Mouse (Mus musculus) erythroblast, embryonic 14.5 days (primary cell): ENCODE measurements at regions not wholly inside any gene's neighbourhood (a gene's known extent, or its start where the extent isn't known, plus 50 kb on each side); places are given as distances from the start of the nearest gene placed in this dataset.

Source experiments
- H3K27me3 ChIP-seq: 2 replicates; pipeline ENCODE4 v1.6.1; 2012; ENCODE audit warnings: inconsistent platforms; ENCODE audit not compliant: control insufficient read depth
- H3K36me3 ChIP-seq: 2 replicates; pipeline ENCODE4 v1.6.1; 2012; ENCODE audit warnings: mild to moderate bottlenecking, inconsistent platforms; ENCODE audit not compliant: control insufficient read depth
- H3K4me1 ChIP-seq: 2 replicates; pipeline ENCODE4 v1.6.1; 2012; ENCODE audit warnings: inconsistent platforms; ENCODE audit not compliant: control insufficient read depth
- H3K4me3 ChIP-seq: replicated peaks from 2 replicates; pipeline ENCODE3; 2012; ENCODE audit warnings: moderate library complexity, mild to moderate bottlenecking, inconsistent platforms
- H3K9me3 ChIP-seq: 2 replicates; pipeline ENCODE4 v1.6.1; 2012; ENCODE audit warnings: low read length, inconsistent platforms, mixed read lengths; ENCODE audit not compliant: control insufficient read depth
- GATA1 ChIP-seq: IDR thresholded peaks from 2 replicates; pipeline ENCODE4 v1.6.1; 2012; ENCODE audit warnings: low read length, inconsistent platforms, mixed read lengths
- TAL1 ChIP-seq: IDR thresholded peaks from 3 replicates; pipeline ENCODE4 v1.6.1; 2012; ENCODE audit warnings: low read length, inconsistent platforms, mixed read lengths

DNA sequence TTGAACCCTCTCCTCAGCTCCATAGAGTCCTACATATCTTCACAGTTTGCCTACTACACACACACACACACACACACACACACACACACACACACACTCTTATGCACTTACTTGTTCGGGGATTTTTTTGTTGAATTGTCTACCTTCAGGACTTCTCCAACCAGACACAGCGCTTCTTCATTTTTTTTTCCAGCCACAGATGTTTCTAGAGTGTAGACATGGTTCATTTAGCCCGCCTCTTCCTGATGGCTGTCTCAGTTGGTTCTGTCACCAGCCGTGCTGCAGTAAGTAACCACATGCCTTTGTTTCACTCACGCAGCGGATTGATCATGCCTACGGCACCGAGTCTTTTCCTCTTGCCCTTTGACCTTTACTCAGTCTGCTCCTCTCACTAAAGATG lies 282.1 kb downstream of the Bcor start:
- no peak overlapping the region for H3K4me3 ChIP-seq
- H3K9me3 ChIP-seq = no peaks in the 10 kb centered on the region
- no peak for TF ChIP-seq GATA1
- TF ChIP-seq TAL1 = no peak

DNA sequence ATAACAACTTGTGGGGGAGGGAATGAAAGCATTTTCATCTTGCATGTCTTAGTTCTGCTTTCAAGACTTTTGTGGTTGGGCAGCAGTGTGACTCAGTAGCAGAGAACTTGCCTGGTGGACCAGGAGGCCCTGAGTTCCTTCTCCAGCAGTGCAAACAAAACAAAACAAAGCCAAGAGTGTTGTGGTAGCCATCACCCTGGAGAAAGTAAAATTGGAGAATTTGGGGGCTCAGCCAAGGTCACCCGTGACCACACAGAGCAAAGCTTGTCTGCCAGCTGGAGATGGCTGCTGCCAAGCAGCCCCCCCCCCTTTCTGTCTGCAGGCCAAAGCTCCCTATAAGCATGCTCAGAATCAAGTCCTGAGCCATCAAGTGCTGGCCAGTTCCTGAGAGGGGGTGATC lies 279.2 kb downstream of the Bcor start:
- H3K9me3 ChIP-seq = no peaks in the 10 kb centered on the region
- H3K27me3 ChIP-seq = no peaks in the 10 kb centered on the region
- TF ChIP-seq GATA1 = no peak
- TF ChIP-seq TAL1 = no peak
- no peak overlapping the region for H3K4me3 ChIP-seq
- no peaks in the 10 kb centered on the region for H3K4me1 ChIP-seq
- H3K36me3 ChIP-seq = no peaks in the 10 kb centered on the region

More for the DNA sequence above, 282.1 kb downstream of the Bcor start:
- Histone ChIP-seq H3K4me1 (no peaks in the 10 kb centered on the region), H3K36me3 (no peaks in the 10 kb centered on the region), H3K27me3 (no peaks in the 10 kb centered on the region)

DNA sequence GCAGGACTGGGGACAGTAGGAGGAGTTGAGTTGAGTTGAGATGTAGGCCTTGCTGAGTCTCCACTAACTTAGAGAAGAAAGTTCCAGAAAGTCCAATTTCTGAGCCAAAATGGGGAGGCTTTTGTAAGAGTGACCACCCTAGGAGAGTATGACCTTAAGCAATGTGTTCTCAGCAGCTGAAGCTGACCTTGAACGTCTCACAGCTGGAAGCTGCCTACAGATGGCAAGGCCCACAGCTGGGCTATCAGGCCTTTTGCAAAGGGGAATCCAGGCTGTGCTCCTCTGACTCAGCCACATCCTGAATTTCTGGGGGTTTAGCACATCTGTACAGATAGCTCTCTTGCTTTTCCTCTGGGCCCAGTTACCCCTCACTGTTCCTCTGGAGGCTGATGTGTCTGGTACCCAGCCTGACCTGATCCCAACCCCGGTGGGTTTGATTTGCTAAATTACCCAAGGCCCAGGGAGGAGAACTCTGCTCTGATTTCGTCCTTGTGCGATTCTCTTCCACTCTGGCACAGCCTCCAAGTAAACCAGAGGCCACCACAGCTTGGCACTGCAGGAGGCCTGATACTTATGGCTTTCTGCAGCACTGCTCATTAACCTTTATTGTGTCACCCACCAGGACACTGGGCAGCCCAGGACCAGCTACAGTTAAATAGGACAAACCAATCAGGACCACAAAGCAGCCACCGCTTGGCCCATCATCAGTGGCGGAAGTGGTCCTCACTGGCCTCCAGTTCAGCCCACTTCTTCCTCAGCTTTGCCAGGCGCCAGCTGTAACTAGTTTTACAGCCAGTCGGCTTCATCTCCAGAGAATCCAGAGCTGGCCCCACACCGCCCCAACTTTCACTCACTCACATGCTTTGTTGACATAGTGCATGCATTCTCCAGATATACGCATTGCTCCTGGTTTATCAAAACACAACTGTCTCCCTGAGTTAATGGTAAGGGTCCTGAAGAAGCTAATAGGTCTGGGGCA lies 276.1 kb downstream of the Bcor start:
- no peaks in the 10 kb centered on the region for H3K27me3 ChIP-seq
- TF ChIP-seq TAL1 (no peak), GATA1 (no peak)
- H3K36me3 ChIP-seq = no peaks in the 10 kb centered on the region
- peaks cover 4% of the 10 kb centered on the region for H3K4me1 ChIP-seq
- no peaks in the 10 kb centered on the region for H3K9me3 ChIP-seq
- H3K4me3 ChIP-seq = no peak overlapping the region

DNA sequence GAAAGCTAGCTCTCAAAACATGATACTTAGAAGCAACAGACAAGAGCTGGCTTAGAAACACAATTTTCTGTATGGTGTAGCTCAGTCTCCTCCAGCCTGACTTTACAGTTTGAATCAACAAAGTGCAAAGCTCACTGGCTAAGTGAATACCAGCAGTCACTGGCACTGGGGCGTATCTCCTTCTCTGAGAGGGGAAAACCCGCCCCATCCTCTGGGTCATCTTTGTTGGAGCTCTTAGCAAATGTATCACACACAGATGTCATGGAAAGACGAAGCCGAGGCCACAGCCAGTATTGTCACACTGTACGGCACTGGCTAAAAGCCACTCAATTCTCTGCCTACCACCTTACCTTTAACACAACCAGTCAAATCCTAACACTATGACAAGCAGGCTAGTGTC lies 267.8 kb downstream of the Bcor start:
- H3K4me1 ChIP-seq = peaks cover 4% of the 10 kb centered on the region
- no peaks in the 10 kb centered on the region for H3K9me3 ChIP-seq
- no peaks in the 10 kb centered on the region for H3K27me3 ChIP-seq
- no peaks in the 10 kb centered on the region for H3K36me3 ChIP-seq
- no peak overlapping the region for H3K4me3 ChIP-seq
- no peak for TF ChIP-seq TAL1
- no peak for TF ChIP-seq GATA1

DNA sequence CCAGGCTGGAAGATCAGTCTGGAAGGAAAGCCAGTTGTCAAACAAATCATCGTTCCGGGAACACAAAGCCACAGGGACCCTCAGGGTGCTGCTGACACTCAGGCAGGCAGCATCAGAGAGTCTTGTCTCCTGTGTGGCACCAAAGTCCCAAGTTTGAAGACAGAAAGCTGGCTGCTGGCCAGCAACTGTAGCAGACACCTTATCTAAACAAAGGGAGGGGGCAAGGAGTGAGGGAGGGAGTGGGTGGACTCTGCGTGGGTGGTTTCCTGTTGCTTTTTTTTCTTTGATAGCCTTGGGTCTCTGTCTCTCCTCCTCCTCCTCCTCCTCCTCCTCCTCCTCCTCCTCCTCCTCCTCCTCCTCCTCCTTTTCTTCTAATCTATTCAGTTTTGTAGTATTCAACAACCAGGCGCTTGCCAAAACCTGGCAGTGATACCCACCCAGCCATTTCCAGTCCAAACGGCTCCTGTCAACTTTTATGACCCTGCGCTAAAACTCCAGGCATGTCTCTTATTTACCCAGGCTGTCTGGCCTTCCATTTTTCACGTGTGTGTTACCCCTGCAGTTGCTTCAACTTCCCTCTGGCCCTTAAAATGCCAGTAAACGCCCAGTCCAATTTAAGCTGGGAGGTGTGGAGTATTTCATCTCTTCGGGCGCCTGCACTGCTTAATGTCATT lies 266.4 kb downstream of the Bcor start:
- no peaks in the 10 kb centered on the region; the same call in 1 of the 2 replicates for H3K4me1 ChIP-seq
- no peak overlapping the region for H3K4me3 ChIP-seq
- H3K36me3 ChIP-seq = no peaks in the 10 kb centered on the region
- no peaks in the 10 kb centered on the region for H3K27me3 ChIP-seq
- no peaks in the 10 kb centered on the region for H3K9me3 ChIP-seq
- no peak for TF ChIP-seq TAL1
- TF ChIP-seq GATA1 = no peak

DNA sequence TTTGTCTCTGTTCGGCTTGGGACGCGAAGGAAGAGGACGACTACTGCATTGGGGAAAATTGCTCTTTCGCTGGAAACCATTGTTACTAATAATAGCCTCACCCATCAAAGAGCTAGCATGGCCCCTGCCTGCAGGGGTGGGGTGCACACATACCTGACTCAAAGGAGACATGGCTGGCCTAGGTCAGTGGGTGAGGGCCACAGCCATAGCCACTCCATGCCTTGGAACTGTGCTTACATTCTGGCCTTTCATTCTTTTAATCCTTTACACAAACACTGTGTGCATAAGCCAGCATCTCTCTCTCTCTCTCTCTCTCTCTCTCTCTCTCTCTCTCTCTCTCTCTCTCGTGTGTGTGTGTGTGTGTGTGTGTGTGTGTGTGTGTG lies 265.9 kb downstream of the Bcor start:
- Histone ChIP-seq H3K9me3 (no peaks in the 10 kb centered on the region), H3K4me1 (no peaks in the 10 kb centered on the region; the same call in 1 of the 2 replicates), H3K27me3 (no peaks in the 10 kb centered on the region), H3K36me3 (no peaks in the 10 kb centered on the region), H3K4me3 (no peak overlapping the region)
- TF ChIP-seq GATA1 (no peak), TAL1 (no peak)

DNA sequence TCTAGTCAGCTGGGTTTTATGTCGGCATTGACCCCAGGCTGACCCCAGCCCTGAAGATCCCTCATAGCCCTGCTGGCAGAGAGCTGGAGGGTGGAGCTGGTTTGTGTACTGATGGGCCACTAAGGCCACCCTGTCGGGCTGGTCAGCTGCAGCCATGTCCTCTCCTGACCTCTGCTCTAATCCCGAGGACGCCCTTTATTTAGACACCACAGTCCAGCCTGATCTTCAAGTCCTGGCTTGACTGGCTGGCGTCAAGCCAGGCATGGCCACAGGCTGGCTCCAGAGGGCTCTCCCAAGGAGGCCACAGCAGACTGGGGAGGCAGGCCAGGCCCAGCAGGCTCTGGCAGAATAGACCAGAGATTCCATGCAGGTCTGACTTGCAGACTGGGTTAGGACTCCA lies 264.8 kb downstream of the Bcor start:
- no peaks in the 10 kb centered on the region; the same call in 1 of the 2 replicates for H3K4me1 ChIP-seq
- no peak overlapping the region for H3K4me3 ChIP-seq
- TF ChIP-seq GATA1 (no peak), TAL1 (no peak)
- H3K9me3 ChIP-seq = no peaks in the 10 kb centered on the region
- no peaks in the 10 kb centered on the region for H3K36me3 ChIP-seq
- no peaks in the 10 kb centered on the region for H3K27me3 ChIP-seq

DNA sequence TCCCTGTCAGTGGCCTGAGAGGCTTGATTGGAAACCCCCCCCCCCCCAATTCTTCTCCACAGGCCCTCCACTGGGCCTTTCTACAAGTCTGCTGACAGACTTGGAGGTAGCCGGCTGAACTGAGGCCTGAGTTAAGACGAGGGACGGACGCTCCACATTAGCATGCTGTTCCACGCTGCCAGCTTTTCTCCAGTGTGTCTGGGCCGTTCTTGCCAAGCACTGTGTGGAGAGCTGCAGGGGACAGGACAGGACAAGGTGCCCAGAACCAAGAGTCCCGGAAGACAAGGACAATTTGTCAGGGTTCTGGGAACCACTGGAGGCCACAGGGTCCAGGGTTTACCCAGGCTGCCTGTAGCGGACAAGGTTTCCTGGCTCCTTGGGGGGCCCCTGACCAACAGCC lies 261.9 kb downstream of the Bcor start:
- Histone ChIP-seq H3K27me3 (no peaks in the 10 kb centered on the region), H3K9me3 (no peaks in the 10 kb centered on the region), H3K4me3 (no peak overlapping the region), H3K36me3 (no peaks in the 10 kb centered on the region), H3K4me1 (no peaks in the 10 kb centered on the region; the same call in 1 of the 2 replicates)
- TF ChIP-seq TAL1 (no peak), GATA1 (no peak)

DNA sequence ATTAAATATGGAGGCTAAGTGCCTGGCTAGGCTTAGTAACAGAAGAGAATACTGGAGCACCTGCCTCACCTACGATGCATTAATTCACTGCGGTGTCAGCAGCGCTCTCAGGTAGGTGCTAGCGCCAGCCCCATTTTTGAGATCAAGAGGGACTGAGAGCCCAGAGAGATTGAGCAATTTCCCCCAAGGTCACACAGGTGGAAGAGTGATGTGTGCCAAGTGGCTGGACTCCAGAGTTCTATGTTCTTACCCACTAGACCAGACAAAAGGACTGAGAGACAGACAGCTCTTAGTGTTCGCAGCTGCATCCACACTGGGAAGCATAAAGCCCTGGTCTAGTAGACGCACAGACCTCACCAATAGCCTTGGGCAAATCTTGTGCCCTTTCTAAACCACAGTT lies 261.1 kb downstream of the Bcor start:
- no peaks in the 10 kb centered on the region for H3K36me3 ChIP-seq
- TF ChIP-seq TAL1 (no peak), GATA1 (no peak)
- no peak overlapping the region for H3K4me3 ChIP-seq
- H3K9me3 ChIP-seq = no peaks in the 10 kb centered on the region
- no peaks in the 10 kb centered on the region for H3K27me3 ChIP-seq
- no peaks in the 10 kb centered on the region; the same call in 1 of the 2 replicates for H3K4me1 ChIP-seq
